Mouse (Mus musculus): ENCODE data around the gene Smim22. TPM values are rescaled to one million over a fixed set of nuclear protein-coding genes. Genes with fewer than 3 reads are reported as not detected.

Gene Smim22
- total and polyA plus RNA-seq, 3 experiments, result not detected

DNA sequence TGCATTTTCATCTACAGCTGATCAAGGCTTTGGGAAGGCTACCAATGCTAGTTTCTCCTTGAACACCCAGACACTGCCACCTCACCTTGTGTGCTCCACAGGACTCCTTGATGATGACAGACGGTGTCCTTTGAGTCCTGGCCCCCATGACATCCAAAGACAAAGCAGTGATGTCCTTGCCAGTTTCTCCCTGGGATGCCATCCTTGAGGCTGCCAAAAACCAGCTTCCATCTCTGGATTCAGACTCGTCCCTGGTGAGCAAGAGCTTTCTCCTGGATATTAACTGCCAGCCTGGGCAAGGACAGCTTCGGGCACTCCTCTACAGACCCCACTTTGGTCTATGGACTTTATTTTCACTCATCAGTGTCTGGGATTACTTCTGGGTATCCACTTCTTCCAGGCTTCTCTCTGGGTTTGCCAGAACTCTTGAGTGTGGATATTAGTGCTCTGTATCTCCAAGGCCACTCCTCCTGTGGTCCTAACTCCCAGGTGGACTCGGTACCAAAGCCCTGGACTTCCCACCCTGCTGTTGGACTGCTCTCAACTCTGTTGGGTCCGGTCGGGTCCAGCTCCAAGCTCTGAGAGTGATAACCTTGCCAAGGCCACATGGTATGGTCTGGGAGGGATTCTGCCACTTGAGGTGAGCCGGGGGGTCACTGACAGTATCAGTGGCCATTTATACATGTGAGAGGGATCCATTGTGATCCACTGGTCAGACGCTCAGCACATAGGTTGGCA lies 41.5 kb upstream of the Smim22 start:
- no peak for TF ChIP-seq GATA1 (IDR thresholded peaks at IDR 0.05; ENCODE audit: borderline replicate concordance, low read length)
- no peak for TF ChIP-seq GATA2 (IDR thresholded peaks at IDR 0.05; ENCODE audit: borderline replicate concordance, low read depth, low read length)
- no peak for TF ChIP-seq TAL1 (conservative IDR thresholded peaks at IDR 0.05; ENCODE audit: low read depth, low read length)
- no peak for TF ChIP-seq CTCF (IDR thresholded peaks at IDR 0.05; ENCODE audit: low read depth, low read length)
- TF ChIP-seq POLR2AphosphoS5 (IDR thresholded peaks at IDR 0.05; ENCODE audit: insufficient replicate concordance, low read depth, low read length), result no peak
- Histone ChIP-seq H3K36me3 (replicated peaks) (peaks cover 24% of the 10 kb centered on the region), H3K4me1 (ENCODE audit: insufficient read depth, low read depth, low read length) (peaks cover 44% of the 10 kb centered on the region), H3K27me3 (ENCODE audit: insufficient read depth, low read length) (peaks cover 3% of the 10 kb centered on the region; the same call in 1 of the 2 replicates), H3K9me3 (replicated peaks) (no peaks in the 10 kb centered on the region), H3K4me3 (ENCODE audit: low read depth, low read length) (peak overlapping the region; percentile 47; the same call in 1 of the 2 replicates)
- ATAC-seq (ENCODE audit: extremely low read depth, insufficient number of reproducible peaks, low FRiP score, poor library complexity, severe bottlenecking), result no peak
- DNase-seq (ENCODE audit: low spot score), result no peak

DNA sequence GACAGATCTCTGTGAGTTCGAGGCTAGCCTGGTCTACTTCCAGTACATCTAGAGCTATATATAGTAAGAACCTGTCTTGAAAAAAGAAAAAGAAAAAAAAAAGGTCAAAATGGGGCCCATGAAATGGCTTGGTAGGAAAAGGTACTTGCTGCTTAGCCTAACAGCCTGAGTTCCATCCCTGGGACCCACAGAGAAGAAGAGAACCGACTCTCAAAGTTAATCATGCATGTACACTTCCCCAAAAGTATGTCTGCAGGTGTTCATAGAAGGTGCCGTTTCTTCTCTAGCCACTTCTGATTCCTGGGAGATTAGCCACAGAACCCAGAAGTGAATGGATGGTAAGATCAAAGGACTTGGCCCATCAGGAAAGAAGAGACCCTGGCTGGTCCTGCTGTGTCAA lies 38.7 kb upstream of the Smim22 start:
- ATAC-seq (ENCODE audit: extremely low read depth, insufficient number of reproducible peaks, low FRiP score, poor library complexity, severe bottlenecking), result no peak
- Histone ChIP-seq H3K27me3 (ENCODE audit: insufficient read depth, low read length) (peaks cover 6% of the 10 kb centered on the region; the same call in 1 of the 2 replicates), H3K9me3 (replicated peaks) (no peaks in the 10 kb centered on the region), H3K4me3 (ENCODE audit: low read depth, low read length) (no peak overlapping the region), H3K36me3 (replicated peaks) (peaks cover 9% of the 10 kb centered on the region), H3K4me1 (ENCODE audit: insufficient read depth, low read depth, low read length) (peaks cover 21% of the 10 kb centered on the region)
- DNase-seq (ENCODE audit: low spot score), result no peak
- TF ChIP-seq GATA2 (IDR thresholded peaks at IDR 0.05; ENCODE audit: borderline replicate concordance, low read depth, low read length) (no peak), POLR2AphosphoS5 (IDR thresholded peaks at IDR 0.05; ENCODE audit: insufficient replicate concordance, low read depth, low read length) (no peak), CTCF (IDR thresholded peaks at IDR 0.05; ENCODE audit: low read depth, low read length) (no peak), TAL1 (conservative IDR thresholded peaks at IDR 0.05; ENCODE audit: low read depth, low read length) (no peak), GATA1 (IDR thresholded peaks at IDR 0.05; ENCODE audit: borderline replicate concordance, low read length) (no peak)

DNA sequence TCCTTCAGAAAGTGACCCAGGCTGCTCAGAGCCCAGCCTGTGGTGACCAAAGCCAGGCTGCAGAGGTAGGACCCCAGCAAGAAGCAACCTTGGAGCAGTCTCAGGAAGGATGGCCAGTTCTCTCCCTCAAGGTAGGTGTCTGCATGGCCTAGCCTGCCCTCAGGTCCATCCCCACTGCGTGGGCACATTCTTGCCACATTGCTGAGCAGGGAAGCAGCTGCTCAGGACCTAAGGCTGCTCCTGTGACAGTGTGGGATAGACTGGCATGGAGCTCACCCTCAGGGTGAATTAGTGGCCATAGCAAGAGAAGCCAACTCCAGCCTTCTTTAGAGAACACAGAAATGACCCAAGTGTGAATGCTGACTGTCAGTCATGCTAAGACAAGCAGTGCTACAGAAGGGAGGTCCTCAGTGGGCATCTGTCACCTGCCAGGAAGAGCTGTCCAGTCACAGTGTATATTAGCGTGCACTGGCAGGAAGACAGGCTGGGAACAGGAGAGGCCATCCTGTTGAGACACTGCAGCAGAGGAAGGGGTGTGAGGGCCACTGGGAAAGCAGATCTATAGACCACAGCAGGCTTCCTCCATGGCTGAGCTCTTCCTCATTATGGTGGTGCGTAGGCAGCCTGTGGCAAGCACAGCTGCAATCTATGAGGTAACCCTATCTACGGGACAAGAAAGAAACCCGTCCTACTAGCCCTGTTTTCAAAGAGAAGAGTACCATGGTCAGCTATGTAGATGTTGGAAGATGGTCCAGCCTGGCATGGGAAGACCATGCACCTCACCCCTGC lies 37.8 kb upstream of the Smim22 start:
- H3K4me1 ChIP-seq (ENCODE audit: insufficient read depth, low read depth, low read length), result peaks cover 20% of the 10 kb centered on the region
- no peaks in the 10 kb centered on the region for H3K9me3 ChIP-seq (replicated peaks)
- H3K36me3 ChIP-seq (replicated peaks), result peaks cover 9% of the 10 kb centered on the region
- TF ChIP-seq TAL1 (conservative IDR thresholded peaks at IDR 0.05; ENCODE audit: low read depth, low read length) (no peak), POLR2AphosphoS5 (IDR thresholded peaks at IDR 0.05; ENCODE audit: insufficient replicate concordance, low read depth, low read length) (no peak), GATA2 (IDR thresholded peaks at IDR 0.05; ENCODE audit: borderline replicate concordance, low read depth, low read length) (no peak), CTCF (IDR thresholded peaks at IDR 0.05; ENCODE audit: low read depth, low read length) (no peak), GATA1 (IDR thresholded peaks at IDR 0.05; ENCODE audit: borderline replicate concordance, low read length) (no peak)
- H3K27me3 ChIP-seq (ENCODE audit: insufficient read depth, low read length), result peaks cover 13% of the 10 kb centered on the region
- DNase-seq (ENCODE audit: low spot score) (no peak), ATAC-seq (ENCODE audit: extremely low read depth, insufficient number of reproducible peaks, low FRiP score, poor library complexity, severe bottlenecking) (no peak)
- H3K4me3 ChIP-seq (ENCODE audit: low read depth, low read length), result no peak overlapping the region

DNA sequence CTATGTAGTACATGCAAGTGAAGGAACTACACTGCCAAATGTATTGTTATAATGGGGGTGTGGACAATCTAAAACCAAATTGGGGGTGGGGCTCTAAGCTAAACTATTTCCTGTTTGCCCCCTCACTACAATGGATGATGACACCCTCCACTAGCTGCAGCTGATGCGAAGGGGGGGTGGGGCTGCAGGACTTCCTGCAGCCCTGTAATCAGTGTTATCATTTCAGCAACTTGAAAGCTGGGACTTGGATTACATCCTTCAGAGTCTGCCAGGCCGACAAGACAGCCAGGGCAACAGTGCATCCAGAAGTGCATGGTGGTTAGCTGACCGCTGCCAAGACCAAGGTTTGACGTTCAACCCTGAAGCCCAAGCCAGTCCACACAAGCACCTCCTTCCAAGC lies 35.5 kb upstream of the Smim22 start:
- peaks cover 27% of the 10 kb centered on the region for H3K27me3 ChIP-seq (ENCODE audit: insufficient read depth, low read length)
- peaks cover 6% of the 10 kb centered on the region; the same call in 1 of the 2 replicates for H3K4me1 ChIP-seq (ENCODE audit: insufficient read depth, low read depth, low read length)
- no peaks in the 10 kb centered on the region for H3K9me3 ChIP-seq (replicated peaks)
- ATAC-seq (ENCODE audit: extremely low read depth, insufficient number of reproducible peaks, low FRiP score, poor library complexity, severe bottlenecking), result no peak
- no peak overlapping the region for H3K4me3 ChIP-seq (ENCODE audit: low read depth, low read length)
- DNase-seq (ENCODE audit: low spot score), result no peak
- H3K36me3 ChIP-seq (replicated peaks), result peaks cover 3% of the 10 kb centered on the region
- TF ChIP-seq GATA1 (IDR thresholded peaks at IDR 0.05; ENCODE audit: borderline replicate concordance, low read length) (no peak), POLR2AphosphoS5 (IDR thresholded peaks at IDR 0.05; ENCODE audit: insufficient replicate concordance, low read depth, low read length) (no peak), TAL1 (conservative IDR thresholded peaks at IDR 0.05; ENCODE audit: low read depth, low read length) (no peak), GATA2 (IDR thresholded peaks at IDR 0.05; ENCODE audit: borderline replicate concordance, low read depth, low read length) (no peak), CTCF (IDR thresholded peaks at IDR 0.05; ENCODE audit: low read depth, low read length) (no peak)

DNA sequence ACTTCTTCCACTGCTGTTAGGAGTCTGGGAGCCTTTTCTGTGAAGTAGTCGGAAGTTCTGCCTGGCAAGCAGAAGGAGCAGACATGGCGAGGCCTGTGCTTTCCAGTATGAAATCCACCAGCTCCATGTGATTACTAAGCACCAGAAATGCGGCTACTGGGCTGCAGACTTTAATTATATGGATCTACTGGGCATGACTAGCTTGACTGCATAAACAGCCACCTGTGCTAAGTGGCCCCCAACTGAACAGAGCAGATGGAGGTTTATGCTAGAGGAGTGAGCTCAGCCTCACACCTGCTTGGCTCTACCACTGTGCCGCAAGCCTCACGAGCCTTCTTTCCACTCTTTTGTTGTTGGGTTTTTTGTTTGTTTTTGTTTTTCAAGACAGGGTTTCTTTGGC lies 32.6 kb upstream of the Smim22 start:
- no peak for ATAC-seq (ENCODE audit: extremely low read depth, insufficient number of reproducible peaks, low FRiP score, poor library complexity, severe bottlenecking)
- H3K36me3 ChIP-seq (replicated peaks), result no peaks in the 10 kb centered on the region
- TF ChIP-seq GATA1 (IDR thresholded peaks at IDR 0.05; ENCODE audit: borderline replicate concordance, low read length), result no peak
- no peak for TF ChIP-seq GATA2 (IDR thresholded peaks at IDR 0.05; ENCODE audit: borderline replicate concordance, low read depth, low read length)
- TF ChIP-seq POLR2AphosphoS5 (IDR thresholded peaks at IDR 0.05; ENCODE audit: insufficient replicate concordance, low read depth, low read length), result no peak
- TF ChIP-seq CTCF (IDR thresholded peaks at IDR 0.05; ENCODE audit: low read depth, low read length), result no peak
- TF ChIP-seq TAL1 (conservative IDR thresholded peaks at IDR 0.05; ENCODE audit: low read depth, low read length), result no peak
- peaks cover 52% of the 10 kb centered on the region for H3K27me3 ChIP-seq (ENCODE audit: insufficient read depth, low read length)
- H3K9me3 ChIP-seq (replicated peaks), result no peaks in the 10 kb centered on the region
- H3K4me1 ChIP-seq (ENCODE audit: insufficient read depth, low read depth, low read length), result peaks cover 7% of the 10 kb centered on the region
- no peak overlapping the region for H3K4me3 ChIP-seq (ENCODE audit: low read depth, low read length)
- no peak for DNase-seq (ENCODE audit: low spot score)

DNA sequence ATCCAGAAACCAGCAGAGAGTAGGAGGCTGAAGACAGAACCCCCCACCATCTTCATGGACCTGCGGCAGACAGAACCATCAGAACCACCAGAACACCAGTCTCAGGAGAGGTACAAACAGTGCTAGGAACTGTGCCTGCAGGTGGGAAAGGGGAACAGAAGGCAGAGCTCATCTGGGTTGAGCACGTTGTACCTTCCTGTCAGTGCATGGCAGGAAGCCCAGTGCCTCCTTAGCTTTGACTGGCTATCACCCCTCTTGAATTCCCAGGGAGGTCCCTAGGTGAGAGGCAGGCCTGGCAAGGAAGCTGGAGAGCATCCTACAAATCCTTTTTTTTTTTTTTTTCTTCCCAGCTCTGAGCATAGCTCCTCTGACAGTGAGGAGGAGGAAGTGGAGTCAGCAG lies 30.9 kb upstream of the Smim22 start:
- Histone ChIP-seq H3K27me3 (ENCODE audit: insufficient read depth, low read length) (peaks cover 60% of the 10 kb centered on the region), H3K9me3 (replicated peaks) (no peaks in the 10 kb centered on the region), H3K36me3 (replicated peaks) (no peaks in the 10 kb centered on the region), H3K4me3 (ENCODE audit: low read depth, low read length) (no peak overlapping the region), H3K4me1 (ENCODE audit: insufficient read depth, low read depth, low read length) (peaks cover 9% of the 10 kb centered on the region)
- DNase-seq (ENCODE audit: low spot score) (no peak), ATAC-seq (ENCODE audit: extremely low read depth, insufficient number of reproducible peaks, low FRiP score, poor library complexity, severe bottlenecking) (no peak)
- TF ChIP-seq TAL1 (conservative IDR thresholded peaks at IDR 0.05; ENCODE audit: low read depth, low read length) (no peak), GATA2 (IDR thresholded peaks at IDR 0.05; ENCODE audit: borderline replicate concordance, low read depth, low read length) (no peak), GATA1 (IDR thresholded peaks at IDR 0.05; ENCODE audit: borderline replicate concordance, low read length) (no peak), POLR2AphosphoS5 (IDR thresholded peaks at IDR 0.05; ENCODE audit: insufficient replicate concordance, low read depth, low read length) (no peak), CTCF (IDR thresholded peaks at IDR 0.05; ENCODE audit: low read depth, low read length) (no peak)
